Mouse (Mus musculus) forebrain, embryonic 10.5 days (tissue): ENCODE results near the gene Angptl7. TPM values are rescaled to one million over a fixed set of nuclear protein-coding genes. Genes with fewer than 3 reads are reported as not detected.

ENCODE experiments used
- DNase-seq: peaks from one replicate; pipeline ENCODE4 v3.0.0-alpha.2; 2017; ENCODE audit warnings: low spot score; ENCODE audit errors: extremely low spot score
- H3K27ac ChIP-seq: fragments of 300-500 bp; sonication (generic); 2 replicates; pipeline ENCODE4 v1.5.1; 2016; ENCODE audit warnings: mild to moderate bottlenecking
- H3K27me3 ChIP-seq: fragments of 300-500 bp; sonication (generic); 2 replicates; pipeline ENCODE4 v1.6.1; 2016; ENCODE audit warnings: mild to moderate bottlenecking; ENCODE audit not compliant: poor library complexity, severe bottlenecking
- H3K36me3 ChIP-seq: fragments of 300-500 bp; sonication (generic); replicated peaks from 2 replicates; pipeline ENCODE4 v1.6.1; 2016; ENCODE audit warnings: mild to moderate bottlenecking, moderate library complexity
- H3K4me1 ChIP-seq: fragments of 300-500 bp; sonication (generic); 2 replicates; pipeline ENCODE4 v1.6.1; 2016
- H3K4me3 ChIP-seq: fragments of 300-500 bp; sonication (generic); 2 replicates; pipeline ENCODE4 v1.5.1; 2016; ENCODE audit warnings: mild to moderate bottlenecking, moderate library complexity
- H3K9me3 ChIP-seq: fragments of 300-500 bp; sonication (generic); 2 replicates; pipeline ENCODE4 v1.6.1; 2016; ENCODE audit warnings: mild to moderate bottlenecking, moderate library complexity
- WGBS: fragments of 180-500 bp; shearing (Covaris S2); methylation state at CpG from one replicate; pipeline ENCODE4 v1.1.7; 2016; 5-methylcytosine and 5-hydroxymethylcytosine counted together
- polyA plus RNA-seq: library from polyadenylated mRNA; unstranded; fragments of >200 nt; fragmentation: Nextera tagmentation; extraction: Ambion mirVana; gene quantifications from 2 replicates; pipeline ENCODE4 v1.2.1, GENCODE M21; 2016

Gene Angptl7
- 0.18 and 0.29 TPM in 2 replicates for polyA plus RNA-seq

GRCm38 (mm10) chr4:148500410-148500867 is at the start of gene Angptl7:
Gene Angptl7, minus strand, starts transcription at chr4:148500460.
- H3K4me3 ChIP-seq = no peak within 1 kb of the TSS
- H3K9me3 ChIP-seq = no peaks in the 10 kb centered on the region
- H3K27me3 ChIP-seq = no peaks in the 10 kb centered on the region
- no peak for DNase-seq
- H3K36me3 ChIP-seq = peaks cover 96% of the 10 kb centered on the region
- no peak within 1 kb of the TSS for H3K27ac ChIP-seq
- WGBS = 77% methylated on average over 4 of the region's 4 CpGs
- H3K4me1 ChIP-seq = no peaks in the 10 kb centered on the region

- H3K4me1 ChIP-seq = no peaks in the 10 kb centered on the region
- peaks cover 98% of the 10 kb centered on the region for H3K36me3 ChIP-seq
- H3K27me3 ChIP-seq = no peaks in the 10 kb centered on the region
- DNase-seq = no peak
- H3K9me3 ChIP-seq = no peaks in the 10 kb centered on the region
- no peak overlapping the region for H3K4me3 ChIP-seq
- WGBS = 97% methylated on average over 4 of the region's 4 CpGs
- no peak overlapping the region for H3K27ac ChIP-seq
These were observed 48.8 kb upstream of the Angptl7 start for GRCm38 (mm10) chr4:148549106-148549505.

GRCm38 (mm10) chr4:148535876-148536275 is 35.6 kb upstream of the Angptl7 start:
- 94% methylated on average over 3 of the region's 3 CpGs for WGBS
- H3K4me1 ChIP-seq = no peaks in the 10 kb centered on the region
- no peak for DNase-seq
- no peak overlapping the region for H3K27ac ChIP-seq
- no peak overlapping the region for H3K4me3 ChIP-seq
- peaks cover 100% of the 10 kb centered on the region for H3K36me3 ChIP-seq
- H3K27me3 ChIP-seq = no peaks in the 10 kb centered on the region
- H3K9me3 ChIP-seq = no peaks in the 10 kb centered on the region

GRCm38 (mm10) chr4:148533613-148534328 is 33.5 kb upstream of the Angptl7 start:
- Histone ChIP-seq H3K27me3 (no peaks in the 10 kb centered on the region), H3K27ac (no peak overlapping the region), H3K36me3 (peaks cover 96% of the 10 kb centered on the region), H3K9me3 (no peaks in the 10 kb centered on the region), H3K4me1 (no peaks in the 10 kb centered on the region), H3K4me3 (no peak overlapping the region)
- WGBS = 91% methylated on average over 12 of the region's 12 CpGs
- DNase-seq = no peak

GRCm38 (mm10) chr4:148532516-148532915 is 32.3 kb upstream of the Angptl7 start:
- Histone ChIP-seq H3K9me3 (no peaks in the 10 kb centered on the region), H3K36me3 (peaks cover 94% of the 10 kb centered on the region), H3K27me3 (no peaks in the 10 kb centered on the region), H3K27ac (no peak overlapping the region), H3K4me1 (no peaks in the 10 kb centered on the region), H3K4me3 (no peak overlapping the region)
- no peak for DNase-seq
- 91% methylated on average over 3 of the region's 3 CpGs for WGBS

GRCm38 (mm10) chr4:148531341-148531740 is 31.1 kb upstream of the Angptl7 start:
- no peak for DNase-seq
- H3K27ac ChIP-seq = no peak overlapping the region
- WGBS = 87% methylated on average over 4 of the region's 4 CpGs
- H3K36me3 ChIP-seq = peaks cover 94% of the 10 kb centered on the region
- H3K27me3 ChIP-seq = no peaks in the 10 kb centered on the region
- H3K4me3 ChIP-seq = no peak overlapping the region
- H3K9me3 ChIP-seq = no peaks in the 10 kb centered on the region
- no peaks in the 10 kb centered on the region for H3K4me1 ChIP-seq

- no peak for DNase-seq
- Histone ChIP-seq H3K4me1 (no peaks in the 10 kb centered on the region), H3K27ac (no peak overlapping the region), H3K9me3 (no peaks in the 10 kb centered on the region), H3K27me3 (no peaks in the 10 kb centered on the region), H3K36me3 (peaks cover 94% of the 10 kb centered on the region), H3K4me3 (no peak overlapping the region)
- WGBS = 91% methylated on average over 6 of the region's 6 CpGs
These were observed 30.5 kb upstream of the Angptl7 start for GRCm38 (mm10) chr4:148530778-148531177.

- DNase-seq = no peak
- no peak overlapping the region for H3K4me3 ChIP-seq
- H3K27me3 ChIP-seq = no peaks in the 10 kb centered on the region
- no peaks in the 10 kb centered on the region for H3K4me1 ChIP-seq
- H3K27ac ChIP-seq = no peak overlapping the region
- peaks cover 94% of the 10 kb centered on the region for H3K36me3 ChIP-seq
- no peaks in the 10 kb centered on the region for H3K9me3 ChIP-seq
- WGBS = 95% methylated on average over 5 of the region's 5 CpGs
These were observed 30.1 kb upstream of the Angptl7 start for GRCm38 (mm10) chr4:148530351-148530750.

GRCm38 (mm10) chr4:148527158-148527910 is 27.1 kb upstream of the Angptl7 start:
- H3K4me3 ChIP-seq = no peak overlapping the region
- no peak for DNase-seq
- WGBS = 92% methylated on average over 10 of the region's 10 CpGs
- peaks cover 93% of the 10 kb centered on the region for H3K36me3 ChIP-seq
- no peak overlapping the region for H3K27ac ChIP-seq
- no peaks in the 10 kb centered on the region for H3K27me3 ChIP-seq
- H3K9me3 ChIP-seq = no peaks in the 10 kb centered on the region
- no peaks in the 10 kb centered on the region for H3K4me1 ChIP-seq

GRCm38 (mm10) chr4:148523538-148523937 is 23.3 kb upstream of the Angptl7 start:
- peaks cover 92% of the 10 kb centered on the region for H3K36me3 ChIP-seq
- WGBS = 91% methylated on average over 7 of the region's 7 CpGs
- H3K27ac ChIP-seq = no peak overlapping the region
- no peaks in the 10 kb centered on the region for H3K27me3 ChIP-seq
- DNase-seq = no peak
- H3K4me1 ChIP-seq = peaks cover 5% of the 10 kb centered on the region
- H3K9me3 ChIP-seq = no peaks in the 10 kb centered on the region
- no peak overlapping the region for H3K4me3 ChIP-seq

GRCm38 (mm10) chr4:148518235-148518795 is 18.1 kb upstream of the Angptl7 start:
- WGBS = 19% methylated on average over 5 of the region's 5 CpGs

GRCm38 (mm10) chr4:148517809-148518208 is 17.5 kb upstream of the Angptl7 start:
- Histone ChIP-seq H3K36me3 (peaks cover 88% of the 10 kb centered on the region), H3K9me3 (no peaks in the 10 kb centered on the region), H3K27me3 (no peaks in the 10 kb centered on the region), H3K4me3 (no peak overlapping the region), H3K27ac (peak overlapping the region; percentile 58), H3K4me1 (peaks cover 19% of the 10 kb centered on the region)
- no peak for DNase-seq
- WGBS = 50% methylated on average over 4 of the region's 4 CpGs

More at GRCm38 (mm10) chr4:148518235-148518795, 18.1 kb upstream of the Angptl7 start:
- peak; percentile 29 for DNase-seq
- Histone ChIP-seq H3K36me3 (peaks cover 88% of the 10 kb centered on the region), H3K9me3 (no peaks in the 10 kb centered on the region), H3K27ac (peak overlapping the region; percentile 58), H3K4me1 (peaks cover 19% of the 10 kb centered on the region), H3K4me3 (no peak overlapping the region; the same call in 1 of the 2 replicates), H3K27me3 (no peaks in the 10 kb centered on the region)

- 91% methylated on average over 2 of the region's 2 CpGs for WGBS
- Histone ChIP-seq H3K27me3 (no peaks in the 10 kb centered on the region), H3K36me3 (peaks cover 92% of the 10 kb centered on the region), H3K27ac (no peak overlapping the region), H3K9me3 (no peaks in the 10 kb centered on the region), H3K4me1 (peaks cover 19% of the 10 kb centered on the region), H3K4me3 (no peak overlapping the region)
- DNase-seq = no peak
These were observed 15.1 kb upstream of the Angptl7 start for GRCm38 (mm10) chr4:148515313-148515712.
